Mouse (Mus musculus): ENCODE data around the gene Gigyf1.

Gene Gigyf1

GRCm38 (mm10) chr5:137533117-137533827 lies 14.9 kb downstream of the Gigyf1 start, which contains the start of the genes Epo and Gnb2:
TSS of gene Epo (minus strand) at chr5:137533242.
TSS of gene Gnb2 (minus strand) at chr5:137533510.
- peak; percentile 89 for DNase-seq (ENCODE audit: low read depth, low spot score)

DNA sequence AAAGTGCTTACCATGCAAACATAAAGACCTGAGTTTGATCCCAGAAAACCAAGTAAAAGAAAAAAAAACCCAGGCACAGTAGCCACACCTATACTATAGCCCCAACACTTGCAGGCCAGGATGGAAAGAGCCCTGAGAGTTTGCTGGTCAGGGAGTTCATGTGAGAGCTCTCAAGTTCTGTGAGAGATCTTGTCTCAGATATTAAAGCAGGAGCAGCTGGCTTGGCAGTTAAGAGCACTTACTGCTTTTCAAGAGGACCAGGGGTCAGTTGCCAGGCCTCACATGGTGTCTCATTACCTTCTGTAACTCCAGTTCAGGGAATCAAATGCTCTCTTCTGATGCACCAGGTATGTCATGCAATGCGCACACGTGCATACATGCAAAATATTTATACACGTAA lies 16.4 kb downstream of the Gigyf1 start:
- DNase-seq (ENCODE audit: low read depth, low spot score) = no peak

DNA sequence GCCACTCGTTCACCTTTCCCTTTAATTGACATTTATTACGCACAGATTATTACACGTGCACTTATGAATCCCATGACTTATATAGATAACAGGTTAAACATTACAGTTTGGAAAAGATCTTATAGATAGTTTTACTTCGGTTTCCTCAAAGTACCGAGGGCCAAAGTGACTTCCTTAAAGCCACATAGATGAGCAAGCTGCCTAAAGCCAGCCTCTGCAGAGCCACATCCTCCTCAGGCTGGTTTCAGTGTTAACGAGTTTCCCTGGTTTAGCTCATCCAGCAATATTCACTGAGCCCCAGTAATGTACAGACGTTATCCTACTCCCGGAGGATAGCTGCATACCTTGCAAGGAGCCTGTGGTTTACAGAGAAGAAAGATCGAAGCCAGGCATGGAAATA lies 17.0 kb downstream of the Gigyf1 start:
- no peak for DNase-seq (ENCODE audit: low read depth, low spot score)

GRCm38 (mm10) chr5:137537461-137537860 lies 19.1 kb downstream of the Gigyf1 start:
- no peak for DNase-seq (ENCODE audit: low read depth, low spot score)

- DNase-seq (ENCODE audit: low read depth, low spot score) = no peak
Measured at GRCm38 (mm10) chr5:137539291-137539801, 21.0 kb downstream of the Gigyf1 start.

- no peak for DNase-seq (ENCODE audit: low read depth, low spot score)
Measured at GRCm38 (mm10) chr5:137540991-137541390, 22.6 kb downstream of the Gigyf1 start.

DNA sequence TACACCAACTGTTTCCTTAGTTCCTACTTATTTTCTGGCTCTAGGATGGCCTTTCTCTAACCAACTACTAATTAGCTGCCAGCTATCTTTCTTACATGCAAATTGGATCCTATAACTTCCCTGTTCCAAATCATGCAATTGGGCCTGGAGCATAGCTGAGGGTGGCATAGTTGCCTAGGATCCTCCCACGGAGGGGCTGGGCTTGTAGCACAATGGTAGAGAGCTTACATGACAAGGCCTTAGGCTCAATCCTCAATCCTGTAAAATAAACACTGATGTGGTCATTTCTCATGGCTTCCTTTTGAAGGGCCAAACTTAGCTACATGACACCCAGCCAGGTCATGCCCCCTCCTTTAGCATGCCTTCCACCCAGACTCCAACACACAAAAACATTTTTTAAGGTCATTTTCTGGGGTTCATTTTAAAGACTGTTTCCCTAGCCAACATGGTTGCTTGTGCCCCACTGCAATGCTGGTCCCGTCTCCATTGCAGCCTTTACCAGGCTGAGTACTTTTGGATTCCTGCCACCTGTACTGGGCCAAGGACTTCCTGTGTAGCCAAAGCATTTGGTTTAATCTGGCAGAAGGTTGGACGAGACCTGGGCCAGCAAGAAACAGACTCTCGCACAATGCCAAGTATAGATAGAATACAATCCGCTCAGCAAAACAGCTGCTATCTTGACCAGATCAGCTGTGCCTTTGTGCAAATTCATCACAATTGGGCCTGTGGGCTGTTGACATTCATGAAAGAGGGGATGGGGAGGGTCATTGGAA lies 23.6 kb downstream of the Gigyf1 start:
- no peak for DNase-seq (ENCODE audit: low read depth, low spot score)

- no peak for DNase-seq (ENCODE audit: low read depth, low spot score)
Measured at GRCm38 (mm10) chr5:137544926-137545325, 26.6 kb downstream of the Gigyf1 start.

DNA sequence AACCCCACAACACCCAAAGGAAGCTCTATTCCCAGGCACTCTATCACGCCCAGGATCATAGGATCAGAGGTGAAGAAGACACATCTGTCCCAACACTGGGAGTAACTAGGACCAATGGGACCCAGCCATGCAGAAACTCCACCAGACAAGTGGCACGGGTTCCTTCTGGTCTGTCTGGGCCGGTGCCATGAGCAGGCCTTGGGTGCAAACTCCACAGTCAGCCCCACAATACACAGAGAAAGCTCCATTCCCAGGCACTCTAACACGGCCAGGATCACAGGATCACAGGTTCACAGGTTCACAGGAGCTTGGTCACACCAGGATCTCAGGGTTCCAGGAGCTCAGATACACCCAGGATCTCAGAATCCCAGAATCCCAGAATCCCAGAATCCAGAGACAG lies 27.2 kb downstream of the Gigyf1 start:
- no peak for DNase-seq (ENCODE audit: low read depth, low spot score)

DNA sequence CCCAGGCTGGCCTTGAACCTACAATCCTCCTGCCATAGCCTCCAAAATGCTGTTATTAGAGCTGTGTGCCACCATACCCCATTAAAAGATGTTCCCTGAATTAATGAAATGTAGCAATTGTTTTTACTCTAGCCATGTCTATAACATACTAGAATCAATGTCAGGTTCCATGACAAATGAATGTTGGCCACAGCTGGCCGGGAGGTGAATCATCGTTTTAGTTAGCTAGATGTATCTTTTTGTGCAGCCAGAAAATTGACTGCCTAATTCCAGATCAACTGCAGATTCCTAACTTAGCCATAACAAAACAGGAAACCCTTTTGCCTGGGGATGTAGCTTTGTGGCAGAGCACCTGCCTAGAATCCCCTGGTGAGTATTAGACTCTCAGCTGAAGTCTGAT lies 31.5 kb downstream of the Gigyf1 start:
- no peak for DNase-seq (ENCODE audit: low read depth, low spot score)

DNA sequence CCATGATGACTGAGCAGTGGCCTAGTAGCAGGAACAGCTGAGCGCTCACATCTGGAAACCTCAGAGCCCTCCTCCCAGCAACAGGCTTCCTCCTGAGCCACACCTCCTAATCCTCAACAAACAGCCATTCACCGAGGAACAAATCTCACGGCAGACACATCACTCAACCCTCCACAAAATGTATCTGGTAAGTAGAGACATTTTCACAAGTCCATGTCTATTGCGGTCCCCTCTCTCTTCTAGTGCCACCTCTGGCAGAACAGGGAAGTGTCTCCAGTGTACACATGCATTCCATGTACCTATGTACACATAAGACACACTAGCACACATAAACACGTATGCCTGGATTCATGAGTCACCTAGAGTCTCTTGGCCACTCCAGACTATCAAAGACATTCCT lies 32.8 kb downstream of the Gigyf1 start:
- no peak for DNase-seq (ENCODE audit: low read depth, low spot score)

DNA sequence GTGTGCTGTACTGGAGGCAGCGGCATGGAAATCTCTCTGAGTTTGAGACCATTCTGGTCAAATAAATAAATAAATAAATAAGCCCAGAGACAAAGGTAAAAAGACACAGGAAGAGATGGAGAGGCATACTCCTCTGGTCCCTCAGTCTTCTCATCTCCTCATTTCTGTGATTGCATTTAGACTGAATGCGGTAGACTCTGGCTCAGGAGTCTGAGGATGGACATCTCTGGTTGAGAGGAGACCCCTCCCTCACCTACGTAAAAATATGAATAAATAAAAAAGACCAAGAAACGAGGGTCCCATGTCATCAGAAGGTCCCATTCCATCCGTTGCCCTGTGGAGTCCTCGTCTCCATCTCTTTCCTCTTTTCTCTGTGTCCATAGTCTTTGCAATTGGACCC lies 34.7 kb downstream of the Gigyf1 start:
- DNase-seq (ENCODE audit: low read depth, low spot score) = no peak

DNA sequence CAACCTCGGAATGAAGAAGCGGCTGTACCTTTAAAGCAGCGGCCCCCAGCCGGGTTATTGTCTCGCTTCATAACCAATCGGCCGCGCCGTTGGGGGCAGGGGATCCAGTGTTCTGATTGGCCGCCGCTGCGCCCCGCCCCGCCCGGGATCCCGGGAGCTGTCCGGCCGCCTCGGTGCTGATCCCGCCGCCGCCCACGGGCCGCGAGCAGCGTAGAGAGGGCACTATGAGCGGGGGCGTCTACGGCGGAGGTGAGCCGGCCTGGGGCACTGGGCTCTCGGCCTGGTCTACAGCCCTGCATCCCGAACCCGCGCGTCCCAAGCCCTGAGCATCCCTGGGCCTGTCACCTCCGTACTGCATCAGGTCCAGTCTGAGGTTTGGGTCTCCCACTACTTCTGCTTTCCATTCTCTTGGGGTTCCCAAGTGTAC lies 35.1 kb downstream of the Gigyf1 start, which contains the start of gene Actl6b:
Gene Actl6b (plus strand): TSS at position 107 of the 427 bp plus-strand sequence.
- no peak for DNase-seq (ENCODE audit: low read depth, low spot score)

DNA sequence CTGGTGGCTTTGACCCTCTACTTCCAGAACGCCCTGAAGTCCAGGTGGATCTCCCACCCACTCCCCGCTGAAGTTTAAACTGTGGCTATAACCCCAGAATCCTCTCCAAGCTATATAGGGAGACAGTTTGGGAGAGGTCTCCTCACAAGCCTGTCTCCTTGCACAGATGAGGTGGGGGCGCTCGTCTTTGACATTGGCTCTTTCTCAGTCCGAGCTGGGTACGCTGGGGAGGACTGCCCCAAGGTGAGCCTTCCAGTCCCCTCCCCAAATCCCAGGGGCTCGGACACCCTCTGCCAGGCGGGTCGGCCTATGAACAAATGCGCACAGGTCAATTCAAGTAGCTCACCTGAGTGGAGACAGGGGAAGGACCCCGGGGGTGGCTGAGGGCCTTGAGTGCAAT lies 35.5 kb downstream of the Gigyf1 start:
- DNase-seq (ENCODE audit: low read depth, low spot score) = no peak

GRCm38 (mm10) chr5:137561556-137561955 lies 43.2 kb downstream of the Gigyf1 start:
- no peak for DNase-seq (ENCODE audit: low read depth, low spot score)

DNA sequence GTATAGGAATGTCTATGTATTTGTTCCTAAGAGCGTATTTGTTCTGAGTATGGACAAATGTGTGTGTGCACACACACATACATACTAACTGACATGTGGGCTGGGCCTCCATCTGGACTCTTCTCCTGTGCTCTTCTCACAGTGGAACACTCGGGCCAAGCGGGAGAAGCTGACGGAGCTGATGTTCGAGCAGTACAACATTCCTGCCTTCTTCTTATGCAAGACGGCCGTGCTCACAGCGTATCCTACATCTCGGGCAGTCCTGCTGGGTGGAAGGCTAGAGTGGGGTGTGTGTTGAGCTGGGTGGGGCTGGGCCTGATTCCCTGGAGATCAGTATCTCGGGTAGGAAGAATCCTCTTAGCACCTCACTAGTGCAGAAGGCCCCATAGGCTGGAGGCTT lies 44.6 kb downstream of the Gigyf1 start:
- DNase-seq (ENCODE audit: low read depth, low spot score) = no peak

GRCm38 (mm10) chr5:137565744-137566143 lies 47.4 kb downstream of the Gigyf1 start:
- no peak for DNase-seq (ENCODE audit: low read depth, low spot score)

GRCm38 (mm10) chr5:137566416-137566815 lies 48.1 kb downstream of the Gigyf1 start:
- no peak for DNase-seq (ENCODE audit: low read depth, low spot score)

- no peak for DNase-seq (ENCODE audit: low read depth, low spot score)
Measured at GRCm38 (mm10) chr5:137568223-137568798, 50.0 kb downstream of the Gigyf1 start.

GRCm38 (mm10) chr5:137569031-137569430 lies 50.7 kb downstream of the Gigyf1 start:
- DNase-seq (ENCODE audit: low read depth, low spot score) = no peak

DNA sequence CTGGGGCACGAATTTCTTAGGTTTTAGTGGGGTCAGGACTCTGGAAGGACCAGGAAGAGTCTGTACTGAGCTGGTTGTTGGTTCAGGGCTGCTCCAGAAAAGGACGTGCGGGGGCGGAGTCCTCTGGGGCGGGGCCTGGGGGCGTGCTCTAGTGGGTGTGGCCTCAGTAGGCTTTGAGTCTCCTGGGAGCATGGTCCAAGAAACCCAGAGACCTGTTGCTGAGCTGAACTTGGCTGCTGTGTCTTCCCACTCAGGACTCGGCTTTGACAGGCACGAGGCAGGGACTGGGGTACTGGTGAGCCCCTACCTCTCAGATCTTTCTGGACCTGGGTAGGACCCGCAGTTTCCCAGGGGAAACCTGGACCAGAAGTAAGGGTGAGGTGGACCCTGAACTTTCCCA lies 51.3 kb downstream of the Gigyf1 start, which contains the start of gene Tfr2:
Gene Tfr2 (plus strand): TSS at position 176 of the 400 bp plus-strand sequence.
- no peak for DNase-seq (ENCODE audit: low read depth, low spot score)

DNA sequence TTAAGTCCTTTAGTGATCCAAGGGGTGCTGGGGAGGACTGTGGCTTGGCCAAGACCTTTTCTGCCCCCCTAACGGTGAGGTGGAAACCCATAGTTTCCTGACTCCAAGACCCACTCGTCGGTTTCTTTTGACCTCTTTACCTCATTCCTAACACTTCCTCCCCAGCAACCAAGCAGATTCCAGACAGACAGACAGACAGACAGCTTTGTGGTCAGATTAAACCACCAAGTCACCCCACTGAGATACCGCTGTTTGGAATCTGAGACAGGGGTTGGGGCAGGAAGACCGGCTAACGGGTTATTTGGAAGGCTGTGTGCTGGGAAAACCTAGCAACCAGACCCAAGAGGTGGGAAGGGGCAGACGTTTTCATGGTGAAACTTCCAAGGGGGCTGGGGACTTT lies 51.8 kb downstream of the Gigyf1 start:
- no peak for DNase-seq (ENCODE audit: low read depth, low spot score)
